ENCODE assay signal across 10 mouse cellular contexts in the genomic region with DNA sequence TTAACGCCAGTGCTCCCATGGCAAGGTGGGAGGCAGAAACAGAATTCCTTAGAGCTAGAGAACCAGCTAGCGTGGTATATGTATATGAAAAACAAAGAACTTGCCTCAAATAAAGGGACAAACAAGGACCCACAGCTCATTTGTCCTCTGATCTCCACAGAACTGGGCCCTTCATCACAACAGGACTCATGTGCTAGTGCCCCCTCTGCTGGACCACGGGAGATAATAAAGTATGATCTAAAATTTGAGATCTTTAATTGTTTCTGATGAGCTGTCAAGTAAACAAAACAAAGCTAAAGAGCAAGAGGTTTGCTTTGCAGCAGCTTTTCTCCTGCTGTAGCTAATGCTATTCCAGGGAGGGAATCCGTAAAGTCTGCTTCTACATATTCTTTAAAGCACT. TPM values are rescaled to one million over a fixed set of nuclear protein-coding genes. Genes with fewer than 3 reads are reported as not detected.
DNase-seq lines count a peak whose midpoint lies in the region; TF ChIP-seq lines count a peak whose summit lies in the region.
"Had no signal": no experiment of that assay in that cellular context is flagged by ENCODE, and none has a peak within 500 bp of the region (broad histone marks: within the 10 kb centered on the region; RNA-seq: fewer than 3 reads in every experiment).

No protein-coding gene starts in this region.

- peak; percentile 36; the same call in 1 of the 2 replicates for TF ChIP-seq CTCF in kidney, adult 2 months (conservative IDR thresholded peaks at IDR 0.05; ENCODE audit: insufficient read depth, insufficient read length, low read depth, low read length)

- no peak overlapping the region for H3K27ac ChIP-seq in kidney, adult 2 months (ENCODE audit: insufficient read depth, low read depth, low read length)
- H3K27ac ChIP-seq: lung, embryonic 15.5 days had no signal

- DNase-seq in adrenal gland, postnatal 10 days, result peak; percentile 50
- DNase-seq in adrenal gland, adult 8-10 months, result no peak
- DNase-seq in kidney, adult 2 months, result peak; percentile 33
- DNase-seq in kidney, adult 18-20 months, result no peak
- DNase-seq in 416B (ENCODE audit: low read depth), result peak; percentile 76
- DNase-seq in induced T-regulatory cell, adult 2 months (ENCODE audit: low read depth), result peak; percentile 52
- DNase-seq in spleen, adult 12 weeks (ENCODE audit: low spot score), result no peak
- no peak for DNase-seq in cerebellum, adult 11-12 months
- DNase-seq: gastrocnemius, postnatal 25 days had no signal

- H3K4me3 ChIP-seq in kidney, adult 2 months (ENCODE audit: insufficient read depth, low read depth, low read length), result no peak overlapping the region
- H3K4me3 ChIP-seq: lung, embryonic 15.5 days had no signal

- no peak for TF ChIP-seq POLR2A in kidney, adult 2 months (IDR thresholded peaks at IDR 0.05; ENCODE audit: low read depth, low read length)

- no peaks in the 10 kb centered on the region for H3K4me1 ChIP-seq in kidney, adult 2 months (ENCODE audit: control insufficient read depth, insufficient read depth, low read length)

- WGBS in kidney, adult 2 months, result 67% methylated on average over 4 of the region's 4 CpGs

- no peaks in the 10 kb centered on the region for H3K27me3 ChIP-seq in kidney, adult 2 months (replicated peaks; ENCODE audit: control insufficient read depth, insufficient read depth, low read length)
- H3K27me3 ChIP-seq: lung, embryonic 15.5 days had no signal

- peaks cover 1% of the 10 kb centered on the region; the same call in 1 of the 2 replicates for H3K36me3 ChIP-seq in kidney, adult 2 months (ENCODE audit: control insufficient read depth, insufficient read depth, low read length)

RNA-seq across cellular contexts. Expression of gene Nsrp1, which starts 7.5 kb away (rescaled TPM):
- 10 to 100 TPM; 23.7 to 24.4 TPM for total RNA-seq in adrenal gland, postnatal 10 days (2021)
- total RNA-seq in adrenal gland, adult 8-10 months (2022), result 10 to 100 TPM; 15.6 to 25.9 (median 20.2) TPM
- polyA plus RNA-seq in kidney, adult 2 months (2012; rRNA removed), result 1.3 and 1.8 TPM in 2 replicates

Comparison
In these comparisons a context has a peak if more than half of its experiments do, and no peak if none do; other contexts are left out.
1. DNase-seq: peak in adrenal gland, postnatal 10 days (single experiment), kidney, adult 2 months (single experiment), 416B (single experiment) and induced T-regulatory cell, adult 2 months (single experiment); none in adrenal gland, adult 8-10 months (single experiment), kidney, adult 18-20 months (single experiment), spleen, adult 12 weeks (single experiment) and cerebellum, adult 11-12 months (single experiment).